In genomic region chr2:27740091-27740608, GRCm38 (mm10) we compare ENCODE assay signal across 8 mouse cellular contexts.
A peak's percentile ranks its signal among the peaks of the same experiment; 100 is the strongest.
DNase-seq lines count a peak whose midpoint lies in the region; ATAC-seq lines count a peak whose summit lies in the region.

No protein-coding gene starts in this region.

- peak; percentile 95 for ATAC-seq in megakaryocyte, adult 5-6 weeks (ENCODE audit: poor library complexity, severe bottlenecking)

- peak; percentile 91 to 96 for DNase-seq in adrenal gland, adult (ENCODE audit: inconsistent age in 2 of 2, low spot score in 1 of 2)
- peak; percentile 90 for DNase-seq in embryo, embryonic 10.5 days (ENCODE audit: low spot score)
- peak; percentile 77 for DNase-seq in gastrocnemius, postnatal 10 days
- peak; percentile 55 for DNase-seq in induced T-regulatory cell, adult 2 months (ENCODE audit: low read depth)
- peak; percentile 67 to 86 for DNase-seq in left cerebral cortex, adult 9 months (ENCODE audit: low spot score in 2 of 2)
- peak; percentile 86 for DNase-seq in right cerebral cortex, adult 18-20 months
- DNase-seq in urinary bladder, postnatal 14 days (ENCODE audit: low spot score) = peak; percentile 85

Comparison
In these comparisons a context has a peak if more than half of its experiments do, and no peak if none do; other contexts are left out.
1. Peak in every context shown above with its lines: DNase-seq and ATAC-seq.